Mouse (Mus musculus) stomach, embryonic 16.5 days (tissue): ENCODE data around the gene Fam122c. TPM values are rescaled to one million over a fixed set of nuclear protein-coding genes. Genes with fewer than 3 reads are reported as not detected.
A peak's percentile ranks its signal among the peaks of the same experiment; 100 is the strongest.
"Not testable (repeated sequence)": the region's sequence is repeated elsewhere in the genome, so short reads cannot be mapped to it uniquely, and the experiment has no call there.

Experiments
- ATAC-seq: fragments of 200-750 bp; cut with Nextera tagmentation; 2 replicates; pipeline ENCODE4 v1.8.0; 2017; ENCODE audit warnings: moderate number of reproducible peaks, moderate TSS enrichment; ENCODE audit not compliant: insufficient read depth, low FRiP score
- H3K27ac ChIP-seq: fragments of 300-500 bp; sonication (generic); 2 replicates; pipeline ENCODE4 v1.5.1; 2014; ENCODE audit warnings: low read length
- H3K27me3 ChIP-seq: fragments of 300-500 bp; sonication (generic); 2 replicates; pipeline ENCODE4 v1.6.1; 2014; ENCODE audit warnings: low read length, control low read depth, mixed read lengths; ENCODE audit not compliant: control insufficient read depth, insufficient read depth
- H3K36me3 ChIP-seq: fragments of 300-500 bp; sonication (generic); 2 replicates; pipeline ENCODE4 v1.6.1; 2014; ENCODE audit warnings: low read length; ENCODE audit not compliant: control insufficient read depth, insufficient read depth
- H3K4me1 ChIP-seq: fragments of 300-500 bp; sonication (generic); 2 replicates; pipeline ENCODE4 v1.6.1; 2014; ENCODE audit warnings: low read length, control low read depth, mixed read lengths; ENCODE audit not compliant: control insufficient read depth, insufficient read depth
- H3K4me2 ChIP-seq: fragments of 300-500 bp; sonication (generic); 2 replicates; pipeline ENCODE4 v1.6.1; 2014; ENCODE audit warnings: low read depth, low read length, mixed read lengths
- H3K4me3 ChIP-seq: fragments of 300-500 bp; sonication (generic); replicated peaks from 2 replicates; pipeline ENCODE4 v1.5.1; 2014; ENCODE audit warnings: mild to moderate bottlenecking, low read length
- H3K9ac ChIP-seq: fragments of 300-500 bp; sonication (generic); 2 replicates; pipeline ENCODE4 v1.6.1; 2014; ENCODE audit warnings: low read length
- H3K9me3 ChIP-seq: fragments of 300-500 bp; sonication (generic); replicated peaks from 2 replicates; pipeline ENCODE4 v1.6.1; 2016; ENCODE audit warnings: low read length, control low read depth; ENCODE audit not compliant: control insufficient read depth
- WGBS: fragments of 180-500 bp; shearing (Covaris S2); extraction: QIAGEN DNeasy Blood & Tissue Kit; methylation state at CpG from one replicate; pipeline ENCODE4 v1.1.7; 2014; 5-methylcytosine and 5-hydroxymethylcytosine counted together
- polyA plus RNA-seq: library from polyadenylated mRNA; unstranded; fragments of >200 nt; fragmentation: Nextera tagmentation; extraction: Ambion mirVana; gene quantifications from 2 replicates; pipeline ENCODE4 v1.2.1, GENCODE M21; 2015

The Fam122c gene
- polyA plus RNA-seq, 1 experiment from 2014 or later = not detected

GRCm38 (mm10) chrX:53268856-53269255, 4.4 kb upstream of the Fam122c start:
- H3K4me2 ChIP-seq = peak overlapping the region; percentile 67
- H3K4me3 ChIP-seq = peak overlapping the region; percentile 53
- no peaks in the 10 kb centered on the region for H3K9me3 ChIP-seq
- H3K9ac ChIP-seq = peak overlapping the region; percentile 66
- H3K27ac ChIP-seq = peak overlapping the region; percentile 72; the same call in 1 of the 2 replicates
- peak; percentile 92 for ATAC-seq
- H3K4me1 ChIP-seq = no peaks in the 10 kb centered on the region
- no peaks in the 10 kb centered on the region for H3K36me3 ChIP-seq
- no peaks in the 10 kb centered on the region for H3K27me3 ChIP-seq
- 14% methylated on average over 10 of the region's 10 CpGs for WGBS

GRCm38 (mm10) chrX:53269289-53270062, 3.7 kb upstream of the Fam122c start, which contains the start of gene Fam122b:
Gene Fam122b, minus strand, starts transcription at chrX:53269805.
- peak within 1 kb of the TSS; percentile 67 for H3K4me2 ChIP-seq
- peak within 1 kb of the TSS; percentile 69 for H3K9ac ChIP-seq
- peak within 1 kb of the TSS; percentile 72 for H3K27ac ChIP-seq
- H3K9me3 ChIP-seq = no peaks in the 10 kb centered on the region
- H3K36me3 ChIP-seq = no peaks in the 10 kb centered on the region
- WGBS = 15% methylated on average over 40 of the region's 40 CpGs
- H3K4me1 ChIP-seq = no peaks in the 10 kb centered on the region
- peak; percentile 83 for ATAC-seq
- H3K27me3 ChIP-seq = no peaks in the 10 kb centered on the region
- H3K4me3 ChIP-seq = peak within 1 kb of the TSS; percentile 53

- H3K27ac ChIP-seq = peak overlapping the region; percentile 18; the same call in 1 of the 2 replicates
- ATAC-seq = no peak
- 20% methylated on average over 10 of the region's 10 CpGs for WGBS
Measured at GRCm38 (mm10) chrX:53270063-53270432, 3.2 kb upstream of the Fam122c start.

GRCm38 (mm10) chrX:53271628-53272027, 1.6 kb upstream of the Fam122c start:
- H3K9me3 ChIP-seq, ATAC-seq, H3K9ac ChIP-seq, H3K4me3 ChIP-seq, H3K27ac ChIP-seq, H3K36me3 ChIP-seq, H3K4me1 ChIP-seq, H3K27me3 ChIP-seq, H3K4me2 ChIP-seq: not testable (repeated sequence)
- WGBS = 78% methylated on average over 2 of the region's 3 CpGs

More at GRCm38 (mm10) chrX:53270063-53270432, 3.2 kb upstream of the Fam122c start:
- Histone ChIP-seq H3K4me1 (no peaks in the 10 kb centered on the region), H3K4me3 (peak overlapping the region; percentile 53), H3K27me3 (no peaks in the 10 kb centered on the region), H3K36me3 (no peaks in the 10 kb centered on the region), H3K9me3 (no peaks in the 10 kb centered on the region), H3K4me2 (peak overlapping the region; percentile 55), H3K9ac (no peak overlapping the region)

- Histone ChIP-seq H3K9me3 (no peaks in the 10 kb centered on the region), H3K27me3 (no peaks in the 10 kb centered on the region), H3K4me1 (no peaks in the 10 kb centered on the region), H3K27ac (no peak overlapping the region), H3K36me3 (no peaks in the 10 kb centered on the region), H3K4me3 (no peak overlapping the region), H3K4me2 (no peak overlapping the region), H3K9ac (no peak overlapping the region)
- ATAC-seq = no peak
- WGBS = 54% methylated on average over 5 of the region's 5 CpGs
Measured at GRCm38 (mm10) chrX:53287924-53288323, 14.7 kb downstream of the Fam122c start.

GRCm38 (mm10) chrX:53320564-53320963, 47.3 kb downstream of the Fam122c start:
- WGBS = 63% methylated on average over 2 of the region's 2 CpGs
- H3K9me3 ChIP-seq = no peaks in the 10 kb centered on the region
- H3K27me3 ChIP-seq = no peaks in the 10 kb centered on the region
- ATAC-seq = no peak
- H3K4me3 ChIP-seq = no peak overlapping the region
- H3K4me2 ChIP-seq = no peak overlapping the region
- H3K36me3 ChIP-seq = no peaks in the 10 kb centered on the region
- H3K9ac ChIP-seq = no peak overlapping the region
- no peaks in the 10 kb centered on the region for H3K4me1 ChIP-seq
- no peak overlapping the region for H3K27ac ChIP-seq

GRCm38 (mm10) chrX:53321111-53321510, 47.9 kb downstream of the Fam122c start:
- WGBS = 68% methylated on average over 4 of the region's 4 CpGs
- ATAC-seq = no peak
- no peak overlapping the region for H3K9ac ChIP-seq
- H3K4me2 ChIP-seq = no peak overlapping the region
- no peak overlapping the region for H3K27ac ChIP-seq
- no peaks in the 10 kb centered on the region for H3K4me1 ChIP-seq
- H3K9me3 ChIP-seq = no peaks in the 10 kb centered on the region
- no peaks in the 10 kb centered on the region for H3K36me3 ChIP-seq
- no peak overlapping the region for H3K4me3 ChIP-seq
- no peaks in the 10 kb centered on the region for H3K27me3 ChIP-seq

- Histone ChIP-seq H3K27ac (no peak overlapping the region), H3K4me1 (no peaks in the 10 kb centered on the region), H3K9ac (no peak overlapping the region), H3K36me3 (no peaks in the 10 kb centered on the region), H3K4me3 (no peak overlapping the region), H3K9me3 (no peaks in the 10 kb centered on the region), H3K27me3 (no peaks in the 10 kb centered on the region), H3K4me2 (no peak overlapping the region)
- no peak for ATAC-seq
- 82% methylated on average over 4 of the region's 4 CpGs for WGBS
Measured at GRCm38 (mm10) chrX:53330396-53330795, 57.2 kb downstream of the Fam122c start.

- Histone ChIP-seq H3K4me3 (no peak overlapping the region), H3K27me3 (no peaks in the 10 kb centered on the region; the same call in 1 of the 2 replicates), H3K36me3 (no peaks in the 10 kb centered on the region), H3K9ac (no peak overlapping the region), H3K4me2 (no peak overlapping the region), H3K27ac (no peak overlapping the region), H3K4me1 (no peaks in the 10 kb centered on the region), H3K9me3 (no peaks in the 10 kb centered on the region)
- no peak for ATAC-seq
Measured at GRCm38 (mm10) chrX:53337355-53337754, 64.1 kb downstream of the Fam122c start.
